In the genomic region with DNA sequence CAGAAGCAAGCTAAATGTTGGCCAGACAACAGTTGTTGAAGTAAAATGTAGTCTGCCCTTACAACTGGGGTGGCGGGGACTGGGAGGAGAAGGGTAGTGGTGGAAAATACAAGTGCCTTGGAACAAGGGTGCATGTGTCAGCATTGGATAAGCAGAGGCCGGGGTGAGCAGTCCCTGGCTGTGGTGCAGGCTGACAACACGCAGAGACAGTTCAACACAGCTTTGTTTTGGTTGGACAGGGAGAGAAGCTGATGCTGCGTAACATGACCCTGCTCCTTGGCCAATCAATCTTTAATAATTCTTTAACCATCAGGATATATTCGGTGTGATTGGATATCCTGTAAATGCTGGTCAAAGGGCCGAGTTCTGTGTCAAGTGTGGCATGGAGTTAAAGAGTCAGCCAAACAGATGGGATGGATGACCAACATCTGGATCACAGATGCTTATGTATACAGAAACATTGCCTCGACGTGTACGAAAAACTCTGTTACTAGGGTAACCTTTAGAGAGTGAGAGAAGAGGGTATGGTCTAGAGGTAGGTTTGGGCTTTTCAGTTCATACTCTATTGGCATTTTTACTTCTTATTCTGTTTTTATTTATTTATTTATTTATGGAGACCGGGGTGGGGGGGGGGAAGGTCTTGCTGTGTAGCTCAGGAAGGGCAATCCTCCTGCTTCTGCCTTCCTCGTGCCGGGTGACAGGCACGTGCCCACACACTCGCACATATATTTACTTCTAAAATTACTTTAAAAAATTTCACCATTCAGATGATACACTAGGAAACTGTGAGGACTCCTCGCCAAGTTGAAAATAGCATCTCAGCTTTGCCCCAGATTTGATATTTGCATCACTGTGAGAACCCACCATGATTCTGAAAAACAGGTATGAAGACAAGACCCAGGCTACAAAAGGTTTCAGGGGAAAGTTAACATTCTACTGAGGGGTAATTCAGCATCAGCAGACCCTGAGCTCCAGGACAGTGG, we compare ENCODE assay signal across 20 mouse cellular contexts.
DNase-seq lines count a peak whose midpoint lies in the region; ATAC-seq and TF ChIP-seq lines count a peak whose summit lies in the region.
"Had no signal": no experiment of that assay in that cellular context is flagged by ENCODE, and none has a peak within 500 bp of the region (broad histone marks: within the 10 kb centered on the region; RNA-seq: fewer than 3 reads in every experiment).

No protein-coding gene starts in this region.

- no peaks in the 10 kb centered on the region for H3K9me3 ChIP-seq in embryonic facial prominence, embryonic 12.5 days
- no peaks in the 10 kb centered on the region for H3K9me3 ChIP-seq in midbrain, embryonic 11.5 days (ENCODE audit: control insufficient read depth, low read length)
- H3K9me3 ChIP-seq: forebrain, embryonic 13.5 days; heart, embryonic 12.5 days; hindbrain, embryonic 13.5 days; kidney, embryonic 15.5 days; limb, embryonic 15.5 days; liver, embryonic 15.5 days had no signal

- 0 out of 2 replicates have a peak, but pooled peaks cover 8% of the 10 kb centered on the region for H3K4me1 ChIP-seq in embryonic facial prominence, embryonic 12.5 days
- no peaks in the 10 kb centered on the region for H3K4me1 ChIP-seq in midbrain, embryonic 11.5 days (ENCODE audit: control insufficient read depth, insufficient read depth, low read length)
- H3K4me1 ChIP-seq: forebrain, embryonic 13.5 days; hindbrain, embryonic 13.5 days; limb, embryonic 15.5 days; liver, embryonic 15.5 days had no signal

- no peak for TF ChIP-seq CTCF in left cerebral cortex, adult 2 months (IDR thresholded peaks at IDR 0.05)

- peak overlapping the region; percentile 64 for H3K27ac ChIP-seq in left cerebral cortex, adult 2 months
- peak overlapping the region; percentile 58; the same call in 1 of the 2 replicates for H3K27ac ChIP-seq in embryonic facial prominence, embryonic 12.5 days
- no peak overlapping the region for H3K27ac ChIP-seq in midbrain, embryonic 11.5 days (ENCODE audit: low read depth, low read length)
- H3K27ac ChIP-seq: forebrain, embryonic 13.5 days; hindbrain, embryonic 13.5 days; kidney, embryonic 15.5 days; limb, embryonic 15.5 days; liver, embryonic 15.5 days had no signal

- H3K4me2 ChIP-seq in embryonic facial prominence, embryonic 12.5 days (replicated peaks): no peak overlapping the region
- H3K4me2 ChIP-seq in midbrain, embryonic 11.5 days: no peak overlapping the region
- H3K4me2 ChIP-seq: forebrain, embryonic 13.5 days; heart, embryonic 12.5 days; hindbrain, embryonic 13.5 days; kidney, embryonic 15.5 days; limb, embryonic 15.5 days; liver, embryonic 15.5 days had no signal

- no peak overlapping the region for H3K9ac ChIP-seq in embryonic facial prominence, embryonic 12.5 days
- H3K9ac ChIP-seq in midbrain, embryonic 11.5 days (ENCODE audit: low read length): no peak overlapping the region
- H3K9ac ChIP-seq: forebrain, embryonic 13.5 days; heart, embryonic 12.5 days; hindbrain, embryonic 13.5 days; kidney, embryonic 15.5 days; limb, embryonic 15.5 days; liver, embryonic 15.5 days had no signal

- H3K27me3 ChIP-seq in embryonic facial prominence, embryonic 12.5 days: no peaks in the 10 kb centered on the region
- no peaks in the 10 kb centered on the region for H3K27me3 ChIP-seq in midbrain, embryonic 11.5 days (ENCODE audit: control insufficient read depth, insufficient read depth, low read length)
- H3K27me3 ChIP-seq: forebrain, embryonic 13.5 days; heart, embryonic 12.5 days; hindbrain, embryonic 13.5 days; kidney, embryonic 15.5 days; limb, embryonic 15.5 days; liver, embryonic 15.5 days had no signal

- no peak for DNase-seq in left cerebral cortex, adult 2 months (ENCODE audit: extremely low spot score in 1 of 2, low spot score in 2 of 2)
- no peak for DNase-seq in left cerebral cortex, adult 18-20 months (ENCODE audit: low spot score in 2 of 2)
- DNase-seq in 3T3-L1 (ENCODE audit: low read depth, low spot score): peak; percentile 10
- peak; percentile 33 for DNase-seq in brain, adult 2 months (ENCODE audit: low read depth, low spot score)
- no peak for DNase-seq in natural killer cell, adult 2 months (ENCODE audit: low spot score in 2 of 2)
- no peak for DNase-seq in midbrain, embryonic 11.5 days (ENCODE audit: low spot score, missing footprints)
- DNase-seq in thymus, postnatal 36 days: no peak
- DNase-seq: adrenal gland, postnatal 10 days; cerebellum, adult 11 months; cerebellum, postnatal 10 days; lung, postnatal 36 days had no signal

- WGBS in embryonic facial prominence, embryonic 12.5 days: 49% methylated on average over 15 of the region's 15 CpGs
- WGBS in midbrain, embryonic 11.5 days: 87% methylated on average over 15 of the region's 15 CpGs

- no peaks in the 10 kb centered on the region for H3K36me3 ChIP-seq in embryonic facial prominence, embryonic 12.5 days
- H3K36me3 ChIP-seq in midbrain, embryonic 11.5 days (ENCODE audit: control insufficient read depth, insufficient read depth, low read length): no peaks in the 10 kb centered on the region
- H3K36me3 ChIP-seq: heart, embryonic 12.5 days; hindbrain, embryonic 13.5 days; kidney, embryonic 15.5 days; limb, embryonic 15.5 days; liver, embryonic 15.5 days had no signal

- intact Hi-C loops in left cerebral cortex, adult 2 months (cut with DNase I): no loop called here

- ATAC-seq in embryonic facial prominence, embryonic 12.5 days (ENCODE audit: insufficient number of reproducible peaks, insufficient read depth, low FRiP score, low TSS enrichment): no peak
- no peak for ATAC-seq in midbrain, embryonic 11.5 days (ENCODE audit: low FRiP score)
- ATAC-seq: forebrain, embryonic 13.5 days; Patski had no signal

- no peak overlapping the region for H3K4me3 ChIP-seq in left cerebral cortex, adult 2 months
- H3K4me3 ChIP-seq in embryonic facial prominence, embryonic 12.5 days: no peak overlapping the region
- no peak overlapping the region for H3K4me3 ChIP-seq in midbrain, embryonic 11.5 days (ENCODE audit: low read depth, low read length)
- H3K4me3 ChIP-seq: erythroblast, embryonic 14.5 days; forebrain, embryonic 13.5 days; heart, embryonic 12.5 days; hindbrain, embryonic 13.5 days; kidney, embryonic 15.5 days; limb, embryonic 15.5 days; liver, embryonic 15.5 days had no signal

Comparison
In these comparisons a context has a peak if more than half of its experiments do, and no peak if none do; other contexts are left out.
1. DNase-seq: peak in 3T3-L1 (single experiment) and brain, adult 2 months (single experiment); none in left cerebral cortex, adult 2 months (0 of 2), left cerebral cortex, adult 18-20 months (0 of 2), natural killer cell, adult 2 months (0 of 2), midbrain, embryonic 11.5 days (single experiment) and thymus, postnatal 36 days (0 of 2).